Mouse (Mus musculus): ENCODE results near the gene Tbc1d21. TPM values are rescaled to one million over a fixed set of nuclear protein-coding genes. Genes with fewer than 3 reads are reported as not detected.

The Tbc1d21 gene
- total RNA-seq, 2 experiments from 2014 or later: not detected

Other genes with a start within 250 kb of the Tbc1d21 start
- 10 to 100 TPM; 28.5 to 30.4 TPM for gene Islr, start 166.1 kb downstream of the Tbc1d21 start, total RNA-seq (2021)
- 1 to 10 TPM; 1.4 to 2.3 TPM for gene Islr2, start 166.1 kb downstream of the Tbc1d21 start, total RNA-seq (2021)
- 1 to 10 TPM; 8.3 to 9.5 TPM for gene Pml, start 120.7 kb downstream of the Tbc1d21 start, total RNA-seq (2021)
- 10 to 100 TPM; 10.2 to 10.4 TPM for gene Stoml1, start 117.3 kb downstream of the Tbc1d21 start, total RNA-seq (2021)
- gene Loxl1, start 57.3 kb downstream of the Tbc1d21 start, total RNA-seq (2021): 10 to 100 TPM; 29.6 TPM
- gene Insyn1, start 118.1 kb upstream of the Tbc1d21 start, total RNA-seq (2021): 10 to 100 TPM; 15.0 to 19.2 TPM
- gene Cd276, start 185.0 kb upstream of the Tbc1d21 start, total RNA-seq (2021): 1 to 10 TPM; 8.1 to 9.9 TPM
- gene Nptn, start 211.8 kb upstream of the Tbc1d21 start, total RNA-seq (2021): 100 to 1,000 TPM; 130 to 145 TPM